ENCODE assay signal across 20 mouse cellular contexts in the genomic region with DNA sequence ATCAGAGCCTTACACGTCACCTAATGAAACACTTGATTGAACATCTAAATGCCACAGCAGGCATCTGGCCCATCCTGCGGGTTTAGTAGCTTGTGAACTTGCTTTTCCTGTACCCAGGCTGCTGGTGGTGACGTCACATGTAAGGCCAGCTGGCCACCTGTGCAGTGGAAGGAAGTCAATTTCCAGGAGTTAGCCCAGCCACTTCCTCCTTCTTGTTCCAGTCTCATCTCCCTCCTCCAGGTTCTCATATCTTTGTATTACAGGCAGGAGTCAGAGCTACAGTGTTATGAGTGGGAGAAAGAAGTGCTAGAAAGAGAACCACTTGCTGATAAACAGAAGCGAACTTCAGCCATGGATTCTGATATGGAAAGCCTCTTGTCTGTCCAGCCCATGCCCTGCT. TPM values are rescaled to one million over a fixed set of nuclear protein-coding genes. Genes with fewer than 3 reads are reported as not detected.
DNase-seq lines count a peak whose midpoint lies in the region; ATAC-seq lines count a peak whose summit lies in the region.
"Had no signal": no experiment of that assay in that cellular context is flagged by ENCODE, and none has a peak within 500 bp of the region (broad histone marks: within the 10 kb centered on the region; RNA-seq: fewer than 3 reads in every experiment).

No protein-coding gene starts in this region.

- no peak for ATAC-seq in kidney, embryonic 16.5 days (ENCODE audit: low FRiP score, low TSS enrichment)
- peak; percentile 62 for ATAC-seq in megakaryocyte progenitor cell, adult 5-6 weeks (replicated peaks; ENCODE audit: poor library complexity)

- H3K27ac ChIP-seq in kidney, embryonic 16.5 days (ENCODE audit: low read length): no peak overlapping the region
- H3K27ac ChIP-seq: embryonic facial prominence, embryonic 13.5 days; hindbrain, embryonic 15.5 days; limb, embryonic 12.5 days; liver, embryonic 14.5 days; stomach, embryonic 15.5 days had no signal

- no peaks in the 10 kb centered on the region for H3K36me3 ChIP-seq in kidney, embryonic 16.5 days (ENCODE audit: insufficient read depth, low read length)
- H3K36me3 ChIP-seq: embryonic facial prominence, embryonic 13.5 days; hindbrain, embryonic 15.5 days; limb, embryonic 12.5 days; stomach, embryonic 15.5 days had no signal

- no peak overlapping the region for H3K4me2 ChIP-seq in kidney, embryonic 16.5 days (replicated peaks; ENCODE audit: low read depth, low read length)
- H3K4me2 ChIP-seq: embryonic facial prominence, embryonic 13.5 days; hindbrain, embryonic 15.5 days; limb, embryonic 12.5 days; midbrain, embryonic 11.5 days; stomach, embryonic 15.5 days had no signal

- no peaks in the 10 kb centered on the region for H3K4me1 ChIP-seq in kidney, embryonic 16.5 days (ENCODE audit: insufficient read depth, low read length)
- H3K4me1 ChIP-seq: hindbrain, embryonic 15.5 days; limb, embryonic 12.5 days; stomach, embryonic 15.5 days had no signal

- no peak overlapping the region for H3K9ac ChIP-seq in kidney, embryonic 16.5 days (replicated peaks; ENCODE audit: low read length)
- H3K9ac ChIP-seq: embryonic facial prominence, embryonic 13.5 days; hindbrain, embryonic 15.5 days; limb, embryonic 12.5 days; liver, embryonic 14.5 days; stomach, embryonic 15.5 days had no signal

- H3K27me3 ChIP-seq in kidney, embryonic 16.5 days (ENCODE audit: insufficient read depth, low read length): no peaks in the 10 kb centered on the region
- H3K27me3 ChIP-seq: embryonic facial prominence, embryonic 13.5 days; hindbrain, embryonic 15.5 days; limb, embryonic 12.5 days; stomach, embryonic 15.5 days had no signal

- no peak overlapping the region for H3K4me3 ChIP-seq in kidney, embryonic 16.5 days (ENCODE audit: low read length)
- H3K4me3 ChIP-seq: embryonic facial prominence, embryonic 13.5 days; hindbrain, embryonic 15.5 days; limb, embryonic 12.5 days; stomach, embryonic 15.5 days had no signal

- peak; percentile 0 for DNase-seq in kidney, adult 18-20 months
- DNase-seq in MEL-GATA-1-ER (ENCODE audit: extremely low read depth, low read depth): peak; percentile 87
- peak; percentile 28 for DNase-seq in thymus, postnatal 4 days
- no peak for DNase-seq in spleen, postnatal 36 days (ENCODE audit: low spot score in 2 of 2)
- no peak for DNase-seq in urinary bladder, postnatal 36 days (ENCODE audit: low spot score in 2 of 2)
- DNase-seq: adrenal gland, postnatal 25 days; cerebellum, adult 2 months; gastrocnemius, postnatal 10 days; heart, postnatal 14 days; kidney, adult 8-10 months; kidney, postnatal 36 days; layer of hippocampus, adult 9-11 months had no signal

- 57% methylated on average over 4 of the region's 4 CpGs for WGBS in kidney, embryonic 16.5 days

- H3K9me3 ChIP-seq in kidney, embryonic 16.5 days (ENCODE audit: low read length): no peaks in the 10 kb centered on the region
- H3K9me3 ChIP-seq: embryonic facial prominence, embryonic 13.5 days; hindbrain, embryonic 15.5 days; limb, embryonic 12.5 days; stomach, embryonic 15.5 days had no signal

RNA-seq across cellular contexts. Expression of a gene that starts 56.2 kb away (rescaled TPM):
- polyA plus RNA-seq in kidney, embryonic 16.5 days (2015; fragmentation: Nextera tagmentation; extraction: Ambion mirVana): 4.8 and 6.4 TPM in 2 replicates
- total RNA-seq in megakaryocyte progenitor cell, adult 5-6 weeks (2015): 6.2 TPM in 2 replicates
- 4.6 and 5.2 TPM in 2 replicates for total RNA-seq in megakaryocyte progenitor cell, adult 5-6 weeks (2017)

Comparison
In these comparisons a context has a peak if more than half of its experiments do, and no peak if none do; other contexts are left out.
1. DNase-seq: peak in kidney, adult 18-20 months (single experiment), MEL-GATA-1-ER (single experiment) and thymus, postnatal 4 days (single experiment); none in spleen, postnatal 36 days (0 of 2) and urinary bladder, postnatal 36 days (0 of 2).